Mouse (Mus musculus) layer of hippocampus, adult 9-10 months (tissue): ENCODE results near the gene Exoc7.

Experiments used
- DNase-seq: peaks from one replicate; pipeline ENCODE4 v3.0.0; 2022; ENCODE audit warnings: low spot score

Gene Exoc7

DNA sequence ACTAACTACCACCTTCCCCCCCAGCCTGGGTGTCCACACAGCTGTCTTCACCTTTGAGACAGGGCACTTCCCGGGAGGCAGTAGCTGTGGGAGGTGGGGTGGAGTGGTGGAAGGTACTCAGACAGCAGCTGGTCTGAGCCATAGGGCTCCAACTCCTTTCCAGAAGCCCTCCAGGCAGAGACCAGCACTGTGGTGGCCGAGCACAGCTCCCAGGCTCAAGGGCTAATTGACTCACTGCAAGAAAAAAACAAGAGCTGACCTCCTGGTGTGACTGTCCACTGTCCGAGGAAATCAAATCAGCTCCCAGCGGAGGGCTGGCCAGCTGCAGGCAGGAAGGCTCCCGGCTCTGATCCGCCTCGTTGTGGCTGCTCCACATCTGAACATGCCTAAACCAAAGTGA lies 67.2 kb downstream of the Exoc7 start:
- DNase-seq, result no peak
